Mouse (Mus musculus): ENCODE measurements around the gene 9530053A07Rik. TPM values are rescaled to one million over a fixed set of nuclear protein-coding genes. Genes with fewer than 3 reads are reported as not detected.

Gene 9530053A07Rik
- polyA plus RNA-seq, 1 experiment: 0.05 TPM

GRCm38 (mm10) chr7:28206044-28206600 is 76.9 kb downstream of the 9530053A07Rik start:
- no peak for TF ChIP-seq CTCF (IDR thresholded peaks at IDR 0.05; ENCODE audit: control insufficient read depth, insufficient read depth, insufficient replicate concordance, low read depth, low read length)
- no peak for TF ChIP-seq POLR2A (IDR thresholded peaks at IDR 0.05; ENCODE audit: control insufficient read depth, low read depth, low read length)

GRCm38 (mm10) chr7:28208396-28208987 is 79.2 kb downstream of the 9530053A07Rik start:
- H3K36me3 ChIP-seq (ENCODE audit: control insufficient read depth, insufficient read depth, low read length): no peaks in the 10 kb centered on the region
- H3K27ac ChIP-seq (ENCODE audit: control insufficient read depth, insufficient read depth, low read depth, low read length): 0 out of 2 replicates have a peak overlapping the region, but pooled peaks have one; percentile 69

More at GRCm38 (mm10) chr7:28206044-28206600, 76.9 kb downstream of the 9530053A07Rik start:
- Histone ChIP-seq H3K4me3 (ENCODE audit: control insufficient read depth, low read depth, low read length) (no peak overlapping the region), H3K4me1 (ENCODE audit: control insufficient read depth, insufficient read depth, low read length) (peaks cover 15% of the 10 kb centered on the region), H3K27ac (ENCODE audit: control insufficient read depth, insufficient read depth, low read depth, low read length) (no peak overlapping the region), H3K36me3 (ENCODE audit: control insufficient read depth, insufficient read depth, low read length) (no peaks in the 10 kb centered on the region), H3K27me3 (ENCODE audit: control insufficient read depth, insufficient read depth, low read length) (no peaks in the 10 kb centered on the region)

GRCm38 (mm10) chr7:28208988-28209508 is 79.8 kb downstream of the 9530053A07Rik start:
- peaks cover 4% of the 10 kb centered on the region for H3K4me1 ChIP-seq (ENCODE audit: control insufficient read depth, insufficient read depth, low read length)
- H3K4me3 ChIP-seq (ENCODE audit: control insufficient read depth, low read depth, low read length): peak overlapping the region; percentile 81
- no peaks in the 10 kb centered on the region for H3K36me3 ChIP-seq (ENCODE audit: control insufficient read depth, insufficient read depth, low read length)
- TF ChIP-seq CTCF (IDR thresholded peaks at IDR 0.05; ENCODE audit: control insufficient read depth, insufficient read depth, insufficient replicate concordance, low read depth, low read length): no peak
- peak; percentile 68; the same call in 1 of the 2 replicates for TF ChIP-seq POLR2A (IDR thresholded peaks at IDR 0.05; ENCODE audit: control insufficient read depth, low read depth, low read length)
- 0 out of 2 replicates have a peak overlapping the region, but pooled peaks have one; percentile 69 for H3K27ac ChIP-seq (ENCODE audit: control insufficient read depth, insufficient read depth, low read depth, low read length)
- no peaks in the 10 kb centered on the region for H3K27me3 ChIP-seq (ENCODE audit: control insufficient read depth, insufficient read depth, low read length)

More at GRCm38 (mm10) chr7:28208396-28208987, 79.2 kb downstream of the 9530053A07Rik start:
- Histone ChIP-seq H3K4me3 (ENCODE audit: control insufficient read depth, low read depth, low read length) (peak overlapping the region; percentile 81), H3K27me3 (ENCODE audit: control insufficient read depth, insufficient read depth, low read length) (no peaks in the 10 kb centered on the region), H3K4me1 (ENCODE audit: control insufficient read depth, insufficient read depth, low read length) (peaks cover 8% of the 10 kb centered on the region)
- no peak for TF ChIP-seq CTCF (IDR thresholded peaks at IDR 0.05; ENCODE audit: control insufficient read depth, insufficient read depth, insufficient replicate concordance, low read depth, low read length)
- no peak for TF ChIP-seq POLR2A (IDR thresholded peaks at IDR 0.05; ENCODE audit: control insufficient read depth, low read depth, low read length)

GRCm38 (mm10) chr7:28210731-28211130 is 81.5 kb downstream of the 9530053A07Rik start:
- TF ChIP-seq CTCF (IDR thresholded peaks at IDR 0.05; ENCODE audit: control insufficient read depth, insufficient read depth, insufficient replicate concordance, low read depth, low read length) (no peak), POLR2A (IDR thresholded peaks at IDR 0.05; ENCODE audit: control insufficient read depth, low read depth, low read length) (no peak)
- H3K27ac ChIP-seq (ENCODE audit: control insufficient read depth, insufficient read depth, low read depth, low read length): no peak overlapping the region
- no peaks in the 10 kb centered on the region for H3K36me3 ChIP-seq (ENCODE audit: control insufficient read depth, insufficient read depth, low read length)
- no peak overlapping the region for H3K4me3 ChIP-seq (ENCODE audit: control insufficient read depth, low read depth, low read length)
- no peaks in the 10 kb centered on the region for H3K27me3 ChIP-seq (ENCODE audit: control insufficient read depth, insufficient read depth, low read length)
- peaks cover 4% of the 10 kb centered on the region for H3K4me1 ChIP-seq (ENCODE audit: control insufficient read depth, insufficient read depth, low read length)

GRCm38 (mm10) chr7:28214142-28214541 is 84.9 kb downstream of the 9530053A07Rik start:
- Histone ChIP-seq H3K36me3 (ENCODE audit: control insufficient read depth, insufficient read depth, low read length) (no peaks in the 10 kb centered on the region), H3K27ac (ENCODE audit: control insufficient read depth, insufficient read depth, low read depth, low read length) (no peak overlapping the region), H3K27me3 (ENCODE audit: control insufficient read depth, insufficient read depth, low read length) (no peaks in the 10 kb centered on the region), H3K4me3 (ENCODE audit: control insufficient read depth, low read depth, low read length) (no peak overlapping the region), H3K4me1 (ENCODE audit: control insufficient read depth, insufficient read depth, low read length) (peaks cover 1% of the 10 kb centered on the region)
- peak; percentile 67; the same call in 1 of the 2 replicates for TF ChIP-seq CTCF (IDR thresholded peaks at IDR 0.05; ENCODE audit: control insufficient read depth, insufficient read depth, insufficient replicate concordance, low read depth, low read length)
- TF ChIP-seq POLR2A (IDR thresholded peaks at IDR 0.05; ENCODE audit: control insufficient read depth, low read depth, low read length): no peak

Other genes starting within 250 kb of the 9530053A07Rik start
- gene Zfp974, start 200.0 kb upstream of the 9530053A07Rik start, polyA plus RNA-seq (2012; rRNA removed): 10.0 and 15.4 TPM in 2 replicates
- 1.5 and 1.6 TPM in 2 replicates for gene Zfp780b, start 150.3 kb upstream of the 9530053A07Rik start, polyA plus RNA-seq (2012; rRNA removed)
- gene Zfp850, start 115.4 kb upstream of the 9530053A07Rik start, polyA plus RNA-seq (2012; rRNA removed): 1.3 and 2.8 TPM in 2 replicates
- 55.5 and 57.6 TPM in 2 replicates for gene Psmc4, start 79.4 kb upstream of the 9530053A07Rik start, polyA plus RNA-seq (2012; rRNA removed)
- gene Fcgbp, start 58.2 kb upstream of the 9530053A07Rik start, polyA plus RNA-seq (2012; rRNA removed): 1.3 and 3.4 TPM in 2 replicates
- gene Fbl, start 40.2 kb downstream of the 9530053A07Rik start, polyA plus RNA-seq (2012; rRNA removed): 41.3 and 50.0 TPM in 2 replicates
- gene Dyrk1b, start 50.0 kb downstream of the 9530053A07Rik start, polyA plus RNA-seq (2012; rRNA removed): 462 and 482 TPM in 2 replicates
- gene Eid2, start 138.4 kb downstream of the 9530053A07Rik start, polyA plus RNA-seq (2012; rRNA removed): 6.0 and 6.1 TPM in 2 replicates
- 13.9 and 19.5 TPM in 2 replicates for gene Eid2b, start 148.3 kb downstream of the 9530053A07Rik start, polyA plus RNA-seq (2012; rRNA removed)
- gene Selenov, start 161.7 kb downstream of the 9530053A07Rik start, polyA plus RNA-seq (2012; rRNA removed): 408 and 454 TPM in 2 replicates
- gene Dll3, start 172.8 kb downstream of the 9530053A07Rik start, polyA plus RNA-seq (2012; rRNA removed): 24.9 and 31.9 TPM in 2 replicates
- 25.6 and 27.6 TPM in 2 replicates for gene Timm50, start 182.6 kb downstream of the 9530053A07Rik start, polyA plus RNA-seq (2012; rRNA removed)
- gene Supt5, start 209.3 kb downstream of the 9530053A07Rik start, polyA plus RNA-seq (2012; rRNA removed): 126 and 127 TPM in 2 replicates
- 227 and 277 TPM in 2 replicates for gene Rps16, start 221.2 kb downstream of the 9530053A07Rik start, polyA plus RNA-seq (2012; rRNA removed)
- 14.7 and 20.1 TPM in 2 replicates for gene Plekhg2, start 243.1 kb downstream of the 9530053A07Rik start, polyA plus RNA-seq (2012; rRNA removed)

Measured in testis, adult 2 months (tissue).